Mouse (Mus musculus) adrenal gland, adult 18-20 months (tissue): ENCODE measurements around the gene Tmbim7. TPM values are rescaled to one million over a fixed set of nuclear protein-coding genes. Genes with fewer than 3 reads are reported as not detected.

Experiments
- DNase-seq, 2 experiments: peaks; one replicate each; pipeline ENCODE4 v3.0.0; 2021 to 2022; ENCODE audit warnings: low spot score in 2 of 2
- microRNA-seq, 2 experiments: library from miRNA; unstranded; fragments of <30 nt; microRNA quantifications; one replicate each; pipeline ENCODE4 v1.2.0; 2021; ENCODE audit warnings: borderline number of aligned reads in 2 of 2
- total RNA-seq, 2 experiments: library from RNA; stranded (reverse); gene quantifications; 1 replicate in 1 of 2; 2 replicates in 1 of 2; pipeline ENCODE4 v1.2.3; 2021

Gene Tmbim7
- total RNA-seq, 2 experiments from 2014 or later, result not detected

GRCm38 (mm10) chr5:3665225-3665624 is 14.2 kb downstream of the Tmbim7 start:
- no peak for DNase-seq

- DNase-seq, result no peak
Measured at GRCm38 (mm10) chr5:3666585-3666984, 15.6 kb downstream of the Tmbim7 start.

GRCm38 (mm10) chr5:3669938-3670554 is 19.1 kb downstream of the Tmbim7 start:
- DNase-seq, result no peak

- DNase-seq, result peak in 1 of 2 experiments; percentile 33
Measured at GRCm38 (mm10) chr5:3688298-3688697, 37.3 kb downstream of the Tmbim7 start.

- no peak for DNase-seq
Measured at GRCm38 (mm10) chr5:3691283-3691682, 40.3 kb downstream of the Tmbim7 start.

- no peak for DNase-seq
Measured at GRCm38 (mm10) chr5:3692956-3693355, 42.0 kb downstream of the Tmbim7 start.

- DNase-seq, result no peak
Measured at GRCm38 (mm10) chr5:3695191-3695590, 44.2 kb downstream of the Tmbim7 start.

- no peak for DNase-seq
Measured at GRCm38 (mm10) chr5:3696031-3696430, 45.0 kb downstream of the Tmbim7 start.

GRCm38 (mm10) chr5:3700025-3700424 is 49.0 kb downstream of the Tmbim7 start:
- DNase-seq, result no peak

- no peak for DNase-seq
Measured at GRCm38 (mm10) chr5:3702180-3702579, 51.2 kb downstream of the Tmbim7 start.

GRCm38 (mm10) chr5:3715800-3716199 is 64.8 kb downstream of the Tmbim7 start:
- DNase-seq, result no peak

GRCm38 (mm10) chr5:3719371-3719770 is 68.4 kb downstream of the Tmbim7 start:
- DNase-seq, result no peak

- DNase-seq, result no peak
Measured at GRCm38 (mm10) chr5:3722873-3723272, 71.9 kb downstream of the Tmbim7 start.

- DNase-seq, result no peak
Measured at GRCm38 (mm10) chr5:3723415-3723814, 72.4 kb downstream of the Tmbim7 start.

- peak in 1 of 2 experiments; percentile 12 for DNase-seq
Measured at GRCm38 (mm10) chr5:3725491-3725890, 74.5 kb downstream of the Tmbim7 start.

GRCm38 (mm10) chr5:3728820-3729219 is 77.8 kb downstream of the Tmbim7 start:
- DNase-seq, result no peak

Small RNA genes within 50 kb of the gene (microRNA-seq; reads per million reads assigned to microRNA genes)
- 0 reads per million in 2 experiments for gene Gm22926
- 0 reads per million in 2 experiments for gene Gm26238

Other genes with a start within 250 kb of the Tmbim7 start
- 10 to 100 TPM; 28.2 to 30.8 TPM for gene Fam133b, start 107.3 kb upstream of the Tmbim7 start, total RNA-seq
- 1 to 10 TPM; 2.7 to 3.3 TPM for gene 1700109H08Rik, start 79.6 kb upstream of the Tmbim7 start, total RNA-seq
- gene Pex1, start 55.1 kb upstream of the Tmbim7 start, total RNA-seq, result 10 to 100 TPM; 19.3 to 32.2 TPM
- gene Rbm48, start 54.6 kb upstream of the Tmbim7 start, total RNA-seq, result 10 to 100 TPM in 1 of 2 experiments, 1 to 10 TPM in 1; 7.6 to 10.8 TPM
- 100 to 1,000 TPM; 154 to 167 TPM for gene Gatad1, start 6.0 kb downstream of the Tmbim7 start, total RNA-seq
- 10 to 100 TPM; 53.7 to 84.6 TPM for gene Ankib1, start 151.7 kb downstream of the Tmbim7 start, total RNA-seq
- 10 to 100 TPM; 43.7 to 52.4 TPM for gene Krit1, start 152.0 kb downstream of the Tmbim7 start, total RNA-seq
- gene Lrrd1, start 194.0 kb downstream of the Tmbim7 start, total RNA-seq, result not detected
- 1 to 10 TPM; 7.8 to 8.2 TPM for gene Mterf1a, start 242.8 kb downstream of the Tmbim7 start, total RNA-seq